Mouse (Mus musculus): Measurements from ENCODE around the gene Ly86. TPM values are rescaled to one million over a fixed set of nuclear protein-coding genes. Genes with fewer than 3 reads are reported as not detected.

Gene Ly86
- total RNA-seq (2023): 10 to 100 TPM; 60.2 to 63.8 TPM

GRCm38 (mm10) chr13:37344909-37345772, at the start of gene Ly86:
Gene Ly86 (plus strand): TSS chr13:37345208.

